Mouse (Mus musculus) small intestine, adult 2 months (tissue): ENCODE measurements around the gene Prkag1. TPM values are rescaled to one million over a fixed set of nuclear protein-coding genes. Genes with fewer than 3 reads are reported as not detected.
A peak's percentile ranks its signal among the peaks of the same experiment; 100 is the strongest.

ENCODE experiments used
- H3K27ac ChIP-seq: fragments of 200-500 bp; 2 replicates; pipeline ENCODE4 v1.5.1; 2012; ENCODE audit warnings: low read depth, low read length, control low read depth, inconsistent platforms; ENCODE audit not compliant: insufficient read depth
- H3K27me3 ChIP-seq: fragments of 200-500 bp; 2 replicates; pipeline ENCODE4 v1.6.1; 2012; ENCODE audit warnings: mild to moderate bottlenecking, moderate library complexity, low read length, inconsistent platforms; ENCODE audit not compliant: control insufficient read depth, insufficient read depth
- H3K36me3 ChIP-seq: fragments of 200-500 bp; 2 replicates; pipeline ENCODE4 v1.6.1; 2012; ENCODE audit warnings: mild to moderate bottlenecking, low read length, control low read depth, inconsistent platforms; ENCODE audit not compliant: control insufficient read depth, insufficient read depth
- H3K4me1 ChIP-seq: fragments of 200-500 bp; 2 replicates; pipeline ENCODE4 v1.6.1; 2012; ENCODE audit warnings: low read length, inconsistent platforms, mixed read lengths; ENCODE audit not compliant: control insufficient read depth, insufficient read depth, insufficient read length
- H3K4me3 ChIP-seq: fragments of 200-500 bp; 2 replicates; pipeline ENCODE4 v1.5.1; 2012; ENCODE audit warnings: low read depth, mild to moderate bottlenecking, control low read depth, inconsistent platforms, low read length, moderate library complexity
- CTCF ChIP-seq: fragments of 200-500 bp; IDR thresholded peaks from 2 replicates; pipeline ENCODE4 v1.5.1; 2012; ENCODE audit warnings: low read depth, mild to moderate bottlenecking, control low read depth, inconsistent platforms, low read length, moderate library complexity, mixed read lengths; ENCODE audit not compliant: insufficient replicate concordance, insufficient read length; ENCODE audit errors: extremely low read depth
- POLR2A ChIP-seq: fragments of 200-500 bp; IDR thresholded peaks from 2 replicates; pipeline ENCODE4 v1.6.1; 2012; ENCODE audit warnings: low read depth, mild to moderate bottlenecking, control low read depth, inconsistent platforms, low read length, moderate library complexity
- WGBS: fragments of 180-500 bp; shearing (Covaris S2); methylation state at CpG from one replicate; pipeline ENCODE4 v1.1.7; 2018; 5-methylcytosine and 5-hydroxymethylcytosine counted together
- polyA plus RNA-seq: library from polyadenylated mRNA; depleted of rRNA; stranded (reverse); fragments of >200 nt; gene quantifications from 2 replicates; pipeline ENCODE4 v1.2.3, GENCODE M21; 2012

Gene Prkag1
- polyA plus RNA-seq, 1 experiment: 65.7 TPM

DNA sequence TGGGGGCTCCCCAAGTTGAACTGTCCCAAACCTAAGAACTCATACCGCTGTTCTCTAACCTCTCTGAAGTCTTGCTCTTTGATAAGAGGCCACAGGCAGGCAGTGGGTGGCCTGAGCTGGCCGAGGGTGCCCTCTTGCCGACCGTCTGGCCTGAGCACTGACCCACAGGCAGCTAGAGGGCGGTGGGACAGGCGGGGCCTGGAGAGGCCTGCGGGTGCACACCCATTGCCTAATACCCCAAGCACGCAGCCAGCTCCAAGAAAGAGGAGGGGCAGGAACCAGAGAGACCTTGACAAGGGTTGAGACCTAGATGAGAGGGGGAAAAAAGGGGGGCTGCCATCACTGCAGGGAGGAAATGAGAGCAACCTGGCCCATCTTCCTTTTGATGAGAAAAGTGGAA, 51.2 kb downstream of the Prkag1 start:
- no peaks in the 10 kb centered on the region for H3K36me3 ChIP-seq
- TF ChIP-seq POLR2A: no peak
- no peak for TF ChIP-seq CTCF
- H3K4me3 ChIP-seq: no peak overlapping the region
- 10% methylated on average over 8 of the region's 8 CpGs for WGBS
- H3K27ac ChIP-seq: no peak overlapping the region
- H3K27me3 ChIP-seq: peaks cover 44% of the 10 kb centered on the region
- peaks cover 8% of the 10 kb centered on the region for H3K4me1 ChIP-seq

- peaks cover 8% of the 10 kb centered on the region for H3K4me1 ChIP-seq
- peaks cover 44% of the 10 kb centered on the region for H3K27me3 ChIP-seq
- H3K27ac ChIP-seq: no peak overlapping the region
- 8% methylated on average over 11 of the region's 11 CpGs for WGBS
- H3K36me3 ChIP-seq: no peaks in the 10 kb centered on the region
- H3K4me3 ChIP-seq: no peak overlapping the region
- TF ChIP-seq POLR2A: no peak
- TF ChIP-seq CTCF: no peak
Observed at GRCm38 (mm10) chr15:98778806-98779205, 52.5 kb downstream of the Prkag1 start.

DNA sequence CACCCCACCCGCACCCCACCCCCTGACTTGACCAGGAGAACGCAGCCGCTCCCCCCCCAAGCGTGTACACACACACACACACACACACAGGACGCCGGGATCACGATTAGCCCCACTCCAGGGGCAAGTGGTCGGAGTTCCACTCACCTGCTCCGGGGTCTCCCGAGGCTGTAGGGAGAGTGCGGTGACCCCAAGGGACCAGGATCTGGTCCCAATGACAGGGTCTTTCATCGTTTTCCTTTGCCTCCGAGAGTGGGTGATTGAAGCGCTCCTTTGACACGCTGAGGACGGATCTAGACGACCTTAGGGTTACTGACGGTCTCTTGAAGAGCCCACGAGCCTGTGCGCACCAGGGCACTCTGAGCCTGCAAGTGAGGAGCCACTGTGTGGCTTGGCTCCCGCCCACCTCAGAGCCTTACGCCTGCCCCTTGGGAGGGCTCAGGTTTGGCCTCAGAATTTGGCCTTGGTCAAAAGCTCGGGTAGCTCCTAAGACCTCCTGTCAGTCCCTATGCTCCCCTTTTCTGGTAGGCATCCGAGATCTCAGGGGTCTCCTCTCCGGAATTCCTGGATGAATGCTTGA, 53.0 kb downstream of the Prkag1 start:
- WGBS: 4% methylated on average over 25 of the region's 25 CpGs
- Histone ChIP-seq H3K36me3 (no peaks in the 10 kb centered on the region), H3K4me3 (no peak overlapping the region), H3K27ac (no peak overlapping the region), H3K4me1 (peaks cover 8% of the 10 kb centered on the region), H3K27me3 (peaks cover 44% of the 10 kb centered on the region)
- TF ChIP-seq CTCF (no peak), POLR2A (no peak)

DNA sequence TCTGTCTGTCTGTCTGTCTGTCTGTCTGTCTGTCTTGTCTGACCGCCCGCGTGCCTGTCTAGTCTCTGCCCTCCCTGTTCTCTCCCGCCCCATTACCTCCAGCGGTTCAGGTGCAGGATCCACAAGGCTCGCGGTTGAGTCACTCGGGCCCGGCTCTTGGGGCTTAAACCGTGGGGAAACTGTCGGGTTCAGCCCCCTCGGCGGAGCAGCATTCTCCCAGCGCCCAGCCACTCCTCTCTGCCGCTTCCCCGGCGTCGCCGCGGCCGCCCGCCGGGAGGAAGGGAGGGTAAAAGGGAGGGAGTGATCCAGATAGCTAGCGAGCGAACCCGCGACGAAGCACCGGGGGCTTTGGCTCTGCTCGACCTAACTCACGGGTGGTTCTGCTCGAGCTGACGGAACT, 53.6 kb downstream of the Prkag1 start, which contains the start of gene Wnt10b:
Wnt10b (minus strand) TSS at position 389 of the 400 bp plus-strand sequence.
- H3K4me1 ChIP-seq: peaks cover 12% of the 10 kb centered on the region
- no peak within 1 kb of the TSS for H3K27ac ChIP-seq
- H3K4me3 ChIP-seq: peak within 1 kb of the TSS; percentile 18; the same call in 1 of the 2 replicates
- no peaks in the 10 kb centered on the region for H3K36me3 ChIP-seq
- no peak for TF ChIP-seq CTCF
- no peak for TF ChIP-seq POLR2A
- H3K27me3 ChIP-seq: peaks cover 44% of the 10 kb centered on the region
- WGBS: under 1% methylated on average over 32 of the region's 33 CpGs

- 10% methylated on average over 19 of the region's 19 CpGs for WGBS
- Histone ChIP-seq H3K4me1 (peaks cover 16% of the 10 kb centered on the region), H3K27me3 (peaks cover 44% of the 10 kb centered on the region), H3K36me3 (no peaks in the 10 kb centered on the region), H3K27ac (no peak overlapping the region), H3K4me3 (no peak overlapping the region)
- TF ChIP-seq CTCF: no peak
- TF ChIP-seq POLR2A: no peak
Observed at GRCm38 (mm10) chr15:98777005-98777616, 54.2 kb downstream of the Prkag1 start.

DNA sequence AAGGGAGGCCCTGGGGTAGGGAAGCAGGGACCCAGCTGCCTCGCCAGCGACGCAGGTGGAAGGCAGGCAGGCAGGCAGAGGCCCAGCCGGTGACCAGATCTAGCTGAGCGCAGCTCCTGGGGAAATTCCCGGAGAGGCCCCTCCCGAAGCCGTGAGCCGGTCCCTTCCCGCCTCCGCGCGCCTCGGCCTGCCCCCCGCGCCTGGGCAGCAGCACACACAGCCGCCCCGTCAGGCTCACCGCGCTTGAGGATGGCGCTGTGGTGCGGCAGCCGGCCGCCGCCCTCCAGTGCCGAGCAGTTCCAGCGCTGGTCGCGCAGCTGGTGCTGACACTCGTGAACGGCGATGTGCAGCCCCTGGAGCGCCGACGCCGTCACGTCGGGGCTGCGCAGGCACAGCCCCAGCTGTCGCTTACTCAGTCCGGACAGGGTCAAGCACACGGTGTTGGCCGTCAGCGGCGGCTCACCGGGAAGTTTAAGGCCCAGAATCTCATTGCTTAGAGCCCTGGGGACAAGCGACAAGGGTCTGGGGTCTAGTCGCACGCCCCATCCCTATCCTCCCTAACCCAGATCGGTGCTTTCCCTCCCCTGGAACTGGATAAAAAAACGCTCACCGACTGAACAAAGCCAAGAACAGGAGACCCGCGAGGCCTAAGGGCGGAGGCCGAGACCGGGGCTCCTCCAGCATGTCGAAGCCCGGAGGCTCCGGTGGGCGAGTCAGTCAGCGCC, 54.9 kb downstream of the Prkag1 start:
- WGBS: 4% methylated on average over 62 of the region's 62 CpGs
- no peaks in the 10 kb centered on the region for H3K36me3 ChIP-seq
- TF ChIP-seq POLR2A (no peak), CTCF (no peak)
- H3K27ac ChIP-seq: no peak overlapping the region
- peak overlapping the region; percentile 34 for H3K4me3 ChIP-seq
- H3K4me1 ChIP-seq: peaks cover 16% of the 10 kb centered on the region
- peaks cover 44% of the 10 kb centered on the region for H3K27me3 ChIP-seq

- H3K4me1 ChIP-seq: peaks cover 16% of the 10 kb centered on the region
- H3K27me3 ChIP-seq: peaks cover 43% of the 10 kb centered on the region
- H3K27ac ChIP-seq: no peak overlapping the region
- no peak overlapping the region for H3K4me3 ChIP-seq
- TF ChIP-seq CTCF: no peak
- no peak for TF ChIP-seq POLR2A
- WGBS: 25% methylated on average over 5 of the region's 5 CpGs
- no peaks in the 10 kb centered on the region for H3K36me3 ChIP-seq
Observed at GRCm38 (mm10) chr15:98775533-98775932, 55.8 kb downstream of the Prkag1 start.

DNA sequence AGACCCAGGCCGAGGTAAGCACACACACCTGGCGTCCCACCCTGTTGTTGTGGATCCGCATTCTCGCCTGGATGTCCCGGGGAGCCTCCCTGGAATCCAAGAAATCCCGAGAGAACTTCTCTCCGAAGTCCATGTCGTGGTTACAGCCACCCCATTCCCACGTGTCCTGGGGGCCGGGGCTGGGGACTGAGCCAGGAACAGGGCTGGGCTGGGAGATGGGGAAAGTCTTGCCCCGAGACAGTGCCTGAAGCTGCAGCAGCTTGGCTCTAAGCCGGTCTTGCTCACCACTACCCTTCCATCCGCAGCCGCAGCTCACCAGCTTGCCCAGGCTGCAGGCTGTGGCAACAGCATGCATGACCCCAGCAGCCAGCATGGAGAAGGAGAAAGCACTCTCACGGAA, 57.2 kb downstream of the Prkag1 start:
- Histone ChIP-seq H3K27me3 (peaks cover 33% of the 10 kb centered on the region), H3K36me3 (no peaks in the 10 kb centered on the region), H3K4me3 (no peak overlapping the region), H3K4me1 (peaks cover 16% of the 10 kb centered on the region), H3K27ac (no peak overlapping the region)
- 83% methylated on average over 15 of the region's 15 CpGs for WGBS
- no peak for TF ChIP-seq POLR2A
- no peak for TF ChIP-seq CTCF
